Mouse (Mus musculus): ENCODE measurements around the gene Gpr83. TPM values are rescaled to one million over a fixed set of nuclear protein-coding genes. Genes with fewer than 3 reads are reported as not detected.

The Gpr83 gene
- polyA plus RNA-seq (2012; rRNA removed) = 10.0 and 10.9 TPM in 2 replicates

GRCm38 (mm10) chr9:14859868-14860639 is at the start of gene Gpr83:
Gene Gpr83, plus strand, starts transcription at chr9:14860210.
- no peaks in the 10 kb centered on the region for H3K36me3 ChIP-seq (ENCODE audit: control insufficient read depth, insufficient read depth, low read length)
- H3K4me1 ChIP-seq (replicated peaks; ENCODE audit: control insufficient read depth, insufficient read depth, low read length) = peaks cover 15% of the 10 kb centered on the region
- peak; percentile 45 for DNase-seq
- peak within 1 kb of the TSS; percentile 36 for H3K4me3 ChIP-seq (ENCODE audit: control insufficient read depth, insufficient read depth, low read length)
- TF ChIP-seq POLR2A (IDR thresholded peaks at IDR 0.05; ENCODE audit: control insufficient read depth, extremely low read depth, insufficient read depth, low read length, poor library complexity) (no peak), CTCF (IDR thresholded peaks at IDR 0.05; ENCODE audit: borderline replicate concordance, control insufficient read depth, extremely low read depth, insufficient read depth, low read length, poor library complexity) (no peak)
- H3K27me3 ChIP-seq (ENCODE audit: control insufficient read depth, insufficient read depth, low read length) = no peaks in the 10 kb centered on the region
- H3K27ac ChIP-seq (ENCODE audit: control insufficient read depth, insufficient read depth, low read length) = no peak within 1 kb of the TSS
- 7% methylated on average over 47 of the region's 47 CpGs for WGBS

GRCm38 (mm10) chr9:14821396-14821795 is 38.6 kb upstream of the Gpr83 start:
- no peak for DNase-seq
- Histone ChIP-seq H3K27ac (ENCODE audit: control insufficient read depth, insufficient read depth, low read length) (no peak overlapping the region), H3K4me3 (ENCODE audit: control insufficient read depth, insufficient read depth, low read length) (no peak overlapping the region), H3K4me1 (replicated peaks; ENCODE audit: control insufficient read depth, insufficient read depth, low read length) (no peaks in the 10 kb centered on the region), H3K36me3 (ENCODE audit: control insufficient read depth, insufficient read depth, low read length) (peaks cover 44% of the 10 kb centered on the region), H3K27me3 (ENCODE audit: control insufficient read depth, insufficient read depth, low read length) (no peaks in the 10 kb centered on the region)
- TF ChIP-seq POLR2A (IDR thresholded peaks at IDR 0.05; ENCODE audit: control insufficient read depth, extremely low read depth, insufficient read depth, low read length, poor library complexity) (no peak), CTCF (IDR thresholded peaks at IDR 0.05; ENCODE audit: borderline replicate concordance, control insufficient read depth, extremely low read depth, insufficient read depth, low read length, poor library complexity) (no peak)

GRCm38 (mm10) chr9:14824840-14825239 is 35.2 kb upstream of the Gpr83 start:
- Histone ChIP-seq H3K36me3 (ENCODE audit: control insufficient read depth, insufficient read depth, low read length) (peaks cover 29% of the 10 kb centered on the region), H3K4me3 (ENCODE audit: control insufficient read depth, insufficient read depth, low read length) (no peak overlapping the region), H3K4me1 (replicated peaks; ENCODE audit: control insufficient read depth, insufficient read depth, low read length) (no peaks in the 10 kb centered on the region), H3K27me3 (ENCODE audit: control insufficient read depth, insufficient read depth, low read length) (no peaks in the 10 kb centered on the region), H3K27ac (ENCODE audit: control insufficient read depth, insufficient read depth, low read length) (no peak overlapping the region)
- 98% methylated on average over 5 of the region's 5 CpGs for WGBS
- no peak for DNase-seq
- no peak for TF ChIP-seq CTCF (IDR thresholded peaks at IDR 0.05; ENCODE audit: borderline replicate concordance, control insufficient read depth, extremely low read depth, insufficient read depth, low read length, poor library complexity)
- no peak for TF ChIP-seq POLR2A (IDR thresholded peaks at IDR 0.05; ENCODE audit: control insufficient read depth, extremely low read depth, insufficient read depth, low read length, poor library complexity)

- no peak overlapping the region for H3K27ac ChIP-seq (ENCODE audit: control insufficient read depth, insufficient read depth, low read length)
- no peaks in the 10 kb centered on the region for H3K4me1 ChIP-seq (replicated peaks; ENCODE audit: control insufficient read depth, insufficient read depth, low read length)
- no peaks in the 10 kb centered on the region for H3K27me3 ChIP-seq (ENCODE audit: control insufficient read depth, insufficient read depth, low read length)
- peaks cover 33% of the 10 kb centered on the region for H3K36me3 ChIP-seq (ENCODE audit: control insufficient read depth, insufficient read depth, low read length)
- TF ChIP-seq CTCF (IDR thresholded peaks at IDR 0.05; ENCODE audit: borderline replicate concordance, control insufficient read depth, extremely low read depth, insufficient read depth, low read length, poor library complexity) = no peak
- WGBS = 90% methylated on average over 2 of the region's 2 CpGs
- DNase-seq = no peak
- H3K4me3 ChIP-seq (ENCODE audit: control insufficient read depth, insufficient read depth, low read length) = no peak overlapping the region
Measured at GRCm38 (mm10) chr9:14827875-14828274, 32.1 kb upstream of the Gpr83 start.

GRCm38 (mm10) chr9:14832046-14832445 is 28.0 kb upstream of the Gpr83 start:
- 87% methylated on average over 5 of the region's 5 CpGs for WGBS
- TF ChIP-seq CTCF (IDR thresholded peaks at IDR 0.05; ENCODE audit: borderline replicate concordance, control insufficient read depth, extremely low read depth, insufficient read depth, low read length, poor library complexity) (no peak), POLR2A (IDR thresholded peaks at IDR 0.05; ENCODE audit: control insufficient read depth, extremely low read depth, insufficient read depth, low read length, poor library complexity) (no peak)
- no peaks in the 10 kb centered on the region for H3K27me3 ChIP-seq (ENCODE audit: control insufficient read depth, insufficient read depth, low read length)
- no peak for DNase-seq
- no peaks in the 10 kb centered on the region for H3K4me1 ChIP-seq (replicated peaks; ENCODE audit: control insufficient read depth, insufficient read depth, low read length)
- H3K36me3 ChIP-seq (ENCODE audit: control insufficient read depth, insufficient read depth, low read length) = peaks cover 40% of the 10 kb centered on the region
- H3K4me3 ChIP-seq (ENCODE audit: control insufficient read depth, insufficient read depth, low read length) = no peak overlapping the region
- no peak overlapping the region for H3K27ac ChIP-seq (ENCODE audit: control insufficient read depth, insufficient read depth, low read length)

GRCm38 (mm10) chr9:14835335-14836075 is 24.5 kb upstream of the Gpr83 start:
- no peaks in the 10 kb centered on the region for H3K4me1 ChIP-seq (replicated peaks; ENCODE audit: control insufficient read depth, insufficient read depth, low read length)
- no peak overlapping the region for H3K4me3 ChIP-seq (ENCODE audit: control insufficient read depth, insufficient read depth, low read length)
- TF ChIP-seq CTCF (IDR thresholded peaks at IDR 0.05; ENCODE audit: borderline replicate concordance, control insufficient read depth, extremely low read depth, insufficient read depth, low read length, poor library complexity) (no peak), POLR2A (IDR thresholded peaks at IDR 0.05; ENCODE audit: control insufficient read depth, extremely low read depth, insufficient read depth, low read length, poor library complexity) (no peak)
- no peak overlapping the region for H3K27ac ChIP-seq (ENCODE audit: control insufficient read depth, insufficient read depth, low read length)
- 94% methylated on average over 6 of the region's 6 CpGs for WGBS
- no peaks in the 10 kb centered on the region for H3K27me3 ChIP-seq (ENCODE audit: control insufficient read depth, insufficient read depth, low read length)
- H3K36me3 ChIP-seq (ENCODE audit: control insufficient read depth, insufficient read depth, low read length) = peaks cover 24% of the 10 kb centered on the region
- DNase-seq = no peak
